Mouse (Mus musculus) C2C12 (cell line): ENCODE measurements around the gene Sox13. TPM values are rescaled to one million over a fixed set of nuclear protein-coding genes. Genes with fewer than 3 reads are reported as not detected.

Experiments
- H3K27me3 ChIP-seq: one replicate; pipeline ENCODE4 v1.6.1; 2011; ENCODE audit not compliant: control insufficient read depth, insufficient read depth, insufficient read length
- H3K36me3 ChIP-seq: one replicate; pipeline ENCODE4 v1.6.1; 2011; ENCODE audit not compliant: control insufficient read depth, insufficient read depth
- H3K4me3 ChIP-seq: one replicate; pipeline ENCODE4 v1.5.1; 2011; ENCODE audit warnings: mild to moderate bottlenecking, control low read depth; ENCODE audit not compliant: poor library complexity, insufficient read depth, severe bottlenecking
- H3K79me2 ChIP-seq: one replicate; pipeline ENCODE4 v1.6.1; 2011; ENCODE audit not compliant: control insufficient read depth, insufficient read depth
- H3K79me3 ChIP-seq: one replicate; pipeline ENCODE4 v1.6.1; 2011; ENCODE audit warnings: low read depth, control low read depth
- H3ac ChIP-seq: one replicate; pipeline ENCODE3; 2011; ENCODE audit warnings: low read depth; ENCODE audit not compliant: control insufficient read depth, insufficient read length
- CEBPB ChIP-seq: IDR thresholded peaks from one replicate; pipeline ENCODE4 v1.6.1; 2011; ENCODE audit warnings: low read depth, mild to moderate bottlenecking, control low read depth, moderate library complexity
- CTCF ChIP-seq: IDR thresholded peaks from one replicate; pipeline ENCODE4 v1.5.1; 2011; ENCODE audit not compliant: control insufficient read depth, insufficient read depth, insufficient read length
- FOSL1 ChIP-seq: IDR thresholded peaks from one replicate; pipeline ENCODE4 v1.8.0; 2011; ENCODE audit warnings: mild to moderate bottlenecking, low read length; ENCODE audit not compliant: poor library complexity, insufficient read depth, severe bottlenecking
- MAX ChIP-seq: IDR thresholded peaks from one replicate; pipeline ENCODE4 v1.6.1; 2011; ENCODE audit warnings: mild to moderate bottlenecking, control low read depth
- MYOD1 ChIP-seq: IDR thresholded peaks from one replicate; pipeline ENCODE4 v1.6.1; 2011; ENCODE audit warnings: low read depth; ENCODE audit not compliant: control insufficient read depth, insufficient read length
- MYOG ChIP-seq: IDR thresholded peaks from one replicate; pipeline ENCODE4 v1.6.1; 2011; ENCODE audit not compliant: control insufficient read depth, insufficient read length; ENCODE audit errors: extremely low read depth
- USF1 ChIP-seq: IDR thresholded peaks from one replicate; pipeline ENCODE4 v1.6.1; 2011; ENCODE audit warnings: low read depth, mild to moderate bottlenecking, control low read depth, moderate library complexity
- polyA plus RNA-seq: library from polyadenylated mRNA; unstranded; fragments of >200 nt; fragmentation: generic; extraction: Trizol; gene quantifications from one replicate; pipeline ENCODE4 v1.2.1, GENCODE M21; 2012; ENCODE audit warnings: missing spikeins

Sox13 gene
- polyA plus RNA-seq, 1 experiment, result 0.26 TPM

- Histone ChIP-seq H3K4me3 (no peak overlapping the region), H3K79me2 (no peaks in the 10 kb centered on the region), H3K27me3 (peaks cover 4% of the 10 kb centered on the region), H3K79me3 (no peaks in the 10 kb centered on the region), H3ac (no peak overlapping the region), H3K36me3 (no peaks in the 10 kb centered on the region)
- TF ChIP-seq USF1, result no peak
- no peak for TF ChIP-seq CTCF
- TF ChIP-seq FOSL1, result no peak
- TF ChIP-seq MYOD1, result no peak
- no peak for TF ChIP-seq MAX
Measured at GRCm38 (mm10) chr1:133406614-133407013, 17.6 kb downstream of the Sox13 start.

- TF ChIP-seq CEBPB (no peak), MYOD1 (no peak), MAX (no peak), CTCF (no peak), FOSL1 (no peak)
- H3K27me3 ChIP-seq, result no peaks in the 10 kb centered on the region
- H3K36me3 ChIP-seq, result no peaks in the 10 kb centered on the region
- H3ac ChIP-seq, result no peak overlapping the region
- H3K79me3 ChIP-seq, result no peaks in the 10 kb centered on the region
- no peaks in the 10 kb centered on the region for H3K79me2 ChIP-seq
- H3K4me3 ChIP-seq, result no peak overlapping the region
Measured at GRCm38 (mm10) chr1:133404005-133404404, 20.2 kb downstream of the Sox13 start.

GRCm38 (mm10) chr1:133400014-133400725 lies 24.0 kb downstream of the Sox13 start:
- TF ChIP-seq CTCF (no peak), MAX (no peak), FOSL1 (no peak), CEBPB (no peak), MYOD1 (no peak)
- Histone ChIP-seq H3K36me3 (no peaks in the 10 kb centered on the region), H3K79me2 (no peaks in the 10 kb centered on the region), H3K4me3 (no peak overlapping the region), H3K79me3 (no peaks in the 10 kb centered on the region), H3ac (no peak overlapping the region), H3K27me3 (no peaks in the 10 kb centered on the region)

GRCm38 (mm10) chr1:133397483-133398237 lies 26.5 kb downstream of the Sox13 start:
- H3K27me3 ChIP-seq, result no peaks in the 10 kb centered on the region
- no peak overlapping the region for H3K4me3 ChIP-seq
- no peaks in the 10 kb centered on the region for H3K79me2 ChIP-seq
- H3ac ChIP-seq, result no peak overlapping the region
- no peaks in the 10 kb centered on the region for H3K36me3 ChIP-seq
- TF ChIP-seq MYOG (no peak), CEBPB (no peak), CTCF (no peak), FOSL1 (no peak), MAX (no peak), MYOD1 (no peak), USF1 (no peak)
- no peaks in the 10 kb centered on the region for H3K79me3 ChIP-seq

- no peak for TF ChIP-seq USF1
- TF ChIP-seq CEBPB, result no peak
- no peak for TF ChIP-seq CTCF
- TF ChIP-seq MAX, result no peak
- TF ChIP-seq MYOG, result no peak
- TF ChIP-seq FOSL1, result no peak
- TF ChIP-seq MYOD1, result no peak
- Histone ChIP-seq H3K27me3 (no peaks in the 10 kb centered on the region), H3ac (no peak overlapping the region), H3K79me3 (no peaks in the 10 kb centered on the region), H3K79me2 (no peaks in the 10 kb centered on the region), H3K36me3 (no peaks in the 10 kb centered on the region), H3K4me3 (no peak overlapping the region)
Measured at GRCm38 (mm10) chr1:133397094-133397482, 27.1 kb downstream of the Sox13 start.
